Mouse (Mus musculus) small intestine, adult 2 months (tissue): ENCODE measurements around the gene Vmn1r217. TPM values are rescaled to one million over a fixed set of nuclear protein-coding genes. Genes with fewer than 3 reads are reported as not detected.

Source experiments
- H3K27ac ChIP-seq: fragments of 200-500 bp; 2 replicates; pipeline ENCODE4 v1.5.1; 2012; ENCODE audit warnings: low read depth, low read length, control low read depth, inconsistent platforms; ENCODE audit not compliant: insufficient read depth
- H3K27me3 ChIP-seq: fragments of 200-500 bp; 2 replicates; pipeline ENCODE4 v1.6.1; 2012; ENCODE audit warnings: mild to moderate bottlenecking, moderate library complexity, low read length, inconsistent platforms; ENCODE audit not compliant: control insufficient read depth, insufficient read depth
- H3K36me3 ChIP-seq: fragments of 200-500 bp; 2 replicates; pipeline ENCODE4 v1.6.1; 2012; ENCODE audit warnings: mild to moderate bottlenecking, low read length, control low read depth, inconsistent platforms; ENCODE audit not compliant: control insufficient read depth, insufficient read depth
- H3K4me1 ChIP-seq: fragments of 200-500 bp; 2 replicates; pipeline ENCODE4 v1.6.1; 2012; ENCODE audit warnings: low read length, inconsistent platforms, mixed read lengths; ENCODE audit not compliant: control insufficient read depth, insufficient read depth, insufficient read length
- H3K4me3 ChIP-seq: fragments of 200-500 bp; 2 replicates; pipeline ENCODE4 v1.5.1; 2012; ENCODE audit warnings: low read depth, mild to moderate bottlenecking, control low read depth, inconsistent platforms, low read length, moderate library complexity
- CTCF ChIP-seq: fragments of 200-500 bp; IDR thresholded peaks from 2 replicates; pipeline ENCODE4 v1.5.1; 2012; ENCODE audit warnings: low read depth, mild to moderate bottlenecking, control low read depth, inconsistent platforms, low read length, moderate library complexity, mixed read lengths; ENCODE audit not compliant: insufficient replicate concordance, insufficient read length; ENCODE audit errors: extremely low read depth
- POLR2A ChIP-seq: fragments of 200-500 bp; IDR thresholded peaks from 2 replicates; pipeline ENCODE4 v1.6.1; 2012; ENCODE audit warnings: low read depth, mild to moderate bottlenecking, control low read depth, inconsistent platforms, low read length, moderate library complexity
- WGBS: fragments of 180-500 bp; shearing (Covaris S2); methylation state at CpG from one replicate; pipeline ENCODE4 v1.1.7; 2018; 5-methylcytosine and 5-hydroxymethylcytosine counted together
- polyA plus RNA-seq: library from polyadenylated mRNA; depleted of rRNA; stranded (reverse); fragments of >200 nt; gene quantifications from 2 replicates; pipeline ENCODE4 v1.2.3, GENCODE M21; 2012; rRNA removed

The Vmn1r217 gene
- polyA plus RNA-seq, 1 experiment: not detected

GRCm38 (mm10) chr13:23094386-23094785 is 23.6 kb downstream of the Vmn1r217 start:
- Histone ChIP-seq H3K27me3 (no peaks in the 10 kb centered on the region), H3K27ac (no peak overlapping the region), H3K4me1 (no peaks in the 10 kb centered on the region), H3K4me3 (no peak overlapping the region), H3K36me3 (no peaks in the 10 kb centered on the region)
- no peak for TF ChIP-seq POLR2A
- TF ChIP-seq CTCF: no peak
- 23% methylated on average over 4 of the region's 4 CpGs for WGBS

GRCm38 (mm10) chr13:23069312-23069711 is 48.7 kb downstream of the Vmn1r217 start:
- no peak overlapping the region for H3K4me3 ChIP-seq
- H3K4me1 ChIP-seq: no peaks in the 10 kb centered on the region; the same call in 1 of the 2 replicates
- H3K27ac ChIP-seq: no peak overlapping the region
- no peaks in the 10 kb centered on the region for H3K36me3 ChIP-seq
- no peak for TF ChIP-seq CTCF
- no peak for TF ChIP-seq POLR2A
- 33% methylated on average over 2 of the region's 2 CpGs for whole genome bisulfite sequencing
- H3K27me3 ChIP-seq: no peaks in the 10 kb centered on the region

- Histone ChIP-seq H3K27me3 (no peaks in the 10 kb centered on the region), H3K4me3 (no peak within 1 kb of the TSS), H3K4me1 (no peaks in the 10 kb centered on the region; the same call in 1 of the 2 replicates), H3K36me3 (no peaks in the 10 kb centered on the region), H3K27ac (no peak within 1 kb of the TSS)
- 70% methylated on average over 1 of the region's 1 CpGs for WGBS
- no peak for TF ChIP-seq CTCF
- no peak for TF ChIP-seq POLR2A
Measured at GRCm38 (mm10) chr13:23067725-23068124, 50.3 kb downstream of the Vmn1r217 start, which contains the start of gene Vmn1r215. Gene Vmn1r215 (plus strand): TSS chr13:23068025.

DNA sequence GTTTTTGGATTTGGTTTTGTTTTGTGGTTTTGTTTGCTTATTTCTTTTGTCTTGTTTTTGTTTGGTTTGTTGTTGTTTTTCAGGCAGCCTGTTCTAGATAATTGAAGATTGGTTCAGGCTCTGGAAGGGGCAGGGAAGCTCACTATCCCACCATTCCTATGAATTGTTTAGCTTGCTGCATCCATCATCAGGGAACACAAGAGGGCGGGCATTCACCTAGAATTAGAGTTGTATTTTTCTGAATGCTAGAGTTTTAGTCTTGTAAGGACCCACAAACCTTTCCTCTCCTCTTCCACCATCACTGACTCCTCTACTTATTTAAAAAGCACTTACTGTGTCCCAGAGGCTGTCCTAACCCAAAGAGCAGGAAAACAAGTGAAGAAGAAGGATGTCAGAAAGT is 60.2 kb downstream of the Vmn1r217 start:
- H3K4me3 ChIP-seq: no peak overlapping the region
- TF ChIP-seq POLR2A: no peak
- no peak for TF ChIP-seq CTCF
- no peaks in the 10 kb centered on the region for H3K27me3 ChIP-seq
- no peak overlapping the region for H3K27ac ChIP-seq
- no peaks in the 10 kb centered on the region for H3K4me1 ChIP-seq
- H3K36me3 ChIP-seq: no peaks in the 10 kb centered on the region
- WGBS: 28% methylated on average over 1 of the region's 1 CpGs

Other genes starting within 250 kb of the Vmn1r217 start
- not detected in 2 replicates for gene Vmn1r212, start 234.0 kb downstream of the Vmn1r217 start, polyA plus RNA-seq
- not detected in 2 replicates for gene Vmn1r213, start 110.6 kb downstream of the Vmn1r217 start, polyA plus RNA-seq
- not detected in 2 replicates for gene Vmn1r214, start 87.8 kb downstream of the Vmn1r217 start, polyA plus RNA-seq
- not detected in 2 replicates for gene Vmn1r215, start 50.2 kb downstream of the Vmn1r217 start, polyA plus RNA-seq
- gene Vmn1r218, start 14.9 kb upstream of the Vmn1r217 start, polyA plus RNA-seq: not detected in 2 replicates
- gene Vmn1r219, start 41.1 kb upstream of the Vmn1r217 start, polyA plus RNA-seq: not detected in 2 replicates
- gene Vmn1r220, start 69.7 kb upstream of the Vmn1r217 start, polyA plus RNA-seq: not detected in 2 replicates
- gene Vmn1r221, start 95.9 kb upstream of the Vmn1r217 start, polyA plus RNA-seq: not detected in 2 replicates
- gene Vmn1r222, start 117.7 kb upstream of the Vmn1r217 start, polyA plus RNA-seq: not detected in 2 replicates
- not detected in 2 replicates for gene Vmn1r223, start 128.9 kb upstream of the Vmn1r217 start, polyA plus RNA-seq